Mouse (Mus musculus): Measurements from ENCODE around the gene Hbq1b.

DNA sequence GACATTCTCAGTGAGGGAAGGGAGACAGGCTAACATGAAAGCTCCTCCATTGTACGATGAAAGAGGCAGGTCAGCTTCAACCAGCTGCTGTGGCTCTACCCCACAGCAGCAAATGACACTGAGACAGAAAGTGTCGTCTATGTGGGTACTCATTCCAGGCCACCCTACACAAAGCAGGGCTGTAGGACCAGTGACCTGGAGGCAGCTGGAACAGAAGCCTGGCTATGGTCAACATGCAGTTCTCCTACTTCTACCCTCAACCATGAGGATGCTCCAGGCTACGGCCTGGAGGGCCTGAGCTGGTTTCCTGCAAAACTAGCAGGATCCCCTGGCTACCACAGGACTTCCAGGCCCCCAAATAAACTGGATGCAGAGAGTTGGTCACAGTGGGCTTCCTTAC lies 30.2 kb upstream of the Hbq1b start:
- TF ChIP-seq NANOG (IDR thresholded peaks at IDR 0.05; ENCODE audit: borderline replicate concordance, low read length): no peak
- no peak for TF ChIP-seq CTCF (conservative IDR thresholded peaks at IDR 0.05; ENCODE audit: low read length)

Data from E14TG2a.4 (cell line).